8 mouse cellular contexts compared by ENCODE assay signal in genomic region chr10:126931123-126931759, GRCm38 (mm10). TPM values are rescaled to one million over a fixed set of nuclear protein-coding genes. Genes with fewer than 3 reads are reported as not detected.
A peak's percentile ranks its signal among the peaks of the same experiment; 100 is the strongest.
DNase-seq lines count a peak whose midpoint lies in the region; ATAC-seq and TF ChIP-seq lines count a peak whose summit lies in the region.

No protein-coding gene starts in this region.

- H3K4me3 ChIP-seq in gastrocnemius, adult 2 months, result no peak overlapping the region
- no peak overlapping the region for H3K4me3 ChIP-seq in heart, embryonic 11.5 days (ENCODE audit: low read depth, low read length)
- no peak overlapping the region for H3K4me3 ChIP-seq in limb, embryonic 14.5 days (replicated peaks; ENCODE audit: low read length)

- intact Hi-C loops in gastrocnemius, adult 2 months (cut with DNase I), result no loop called here
- intact Hi-C loops in gastrocnemius, postnatal 36 days (cut with DNase I), result no loop called here

- TF ChIP-seq POLR2A in limb, embryonic 14.5 days (IDR thresholded peaks at IDR 0.05; ENCODE audit: borderline replicate concordance, extremely low read depth, insufficient read depth, insufficient read length), result no peak

- TF ChIP-seq CTCF in gastrocnemius, adult 2 months (IDR thresholded peaks at IDR 0.05), result no peak

- ATAC-seq in heart, embryonic 11.5 days (replicated peaks; ENCODE audit: insufficient number of reproducible peaks, low FRiP score, low TSS enrichment), result no peak
- ATAC-seq in limb, embryonic 14.5 days (ENCODE audit: low FRiP score, low read depth), result peak; percentile 19

- no peaks in the 10 kb centered on the region for H3K9me3 ChIP-seq in heart, embryonic 11.5 days (replicated peaks; ENCODE audit: control insufficient read depth, low read length)
- H3K9me3 ChIP-seq in limb, embryonic 14.5 days (ENCODE audit: control insufficient read depth, low read length), result no peaks in the 10 kb centered on the region

- H3K27ac ChIP-seq in gastrocnemius, adult 2 months, result peak overlapping the region; percentile 82
- peak overlapping the region; percentile 89 for H3K27ac ChIP-seq in heart, embryonic 11.5 days (ENCODE audit: low read depth, low read length)
- peak overlapping the region; percentile 98 for H3K27ac ChIP-seq in limb, embryonic 14.5 days (replicated peaks; ENCODE audit: low read depth, low read length)

- peaks cover 55% of the 10 kb centered on the region for H3K4me1 ChIP-seq in heart, embryonic 11.5 days (ENCODE audit: control insufficient read depth, insufficient read depth, low read length)
- H3K4me1 ChIP-seq in limb, embryonic 14.5 days (ENCODE audit: control insufficient read depth, insufficient read depth, low read length), result peaks cover 79% of the 10 kb centered on the region

- 48% methylated on average over 8 of the region's 8 CpGs for WGBS in heart, embryonic 11.5 days (ENCODE audit: insufficient replicate concordance)
- WGBS in limb, embryonic 14.5 days, result 29% methylated on average over 8 of the region's 8 CpGs

- DNase-seq in gastrocnemius, adult 2 months, result peak; percentile 49
- DNase-seq in gastrocnemius, postnatal 36 days, result no peak
- peak; percentile 47 for DNase-seq in Muller cell, postnatal 12 days (ENCODE audit: inconsistent ontology term)
- DNase-seq in limb, embryonic 14.5 days (ENCODE audit: low spot score), result peak; percentile 53
- peak; percentile 87 for DNase-seq in telencephalon, adult 2 months (ENCODE audit: low read depth, low spot score)
- no peak for DNase-seq in adrenal gland, adult 2 months
- no peak for DNase-seq in adrenal gland, postnatal 25 days

- no peaks in the 10 kb centered on the region for H3K36me3 ChIP-seq in heart, embryonic 11.5 days (ENCODE audit: control insufficient read depth, insufficient read depth, low read length)
- no peaks in the 10 kb centered on the region for H3K36me3 ChIP-seq in limb, embryonic 14.5 days (ENCODE audit: control insufficient read depth, insufficient read depth, low read length)

- peak overlapping the region; percentile 28; the same call in 1 of the 2 replicates for H3K9ac ChIP-seq in heart, embryonic 11.5 days (ENCODE audit: low read depth, low read length)
- peak overlapping the region; percentile 28; the same call in 1 of the 2 replicates for H3K9ac ChIP-seq in limb, embryonic 14.5 days (ENCODE audit: low read depth, low read length, severe bottlenecking)

- H3K27me3 ChIP-seq in heart, embryonic 11.5 days (ENCODE audit: control insufficient read depth, insufficient read depth, low read length), result peaks cover under 1% of the 10 kb centered on the region; the same call in 1 of the 2 replicates
- no peaks in the 10 kb centered on the region for H3K27me3 ChIP-seq in limb, embryonic 14.5 days (ENCODE audit: control insufficient read depth, insufficient read depth, low read length)

- no peak overlapping the region; the same call in 1 of the 2 replicates for H3K4me2 ChIP-seq in heart, embryonic 11.5 days
- H3K4me2 ChIP-seq in limb, embryonic 14.5 days (replicated peaks; ENCODE audit: low read depth, low read length, severe bottlenecking), result peak overlapping the region; percentile 41

RNA-seq across cellular contexts. Expression of gene Atp23, which starts 30.1 kb away (rescaled TPM):
- total RNA-seq in gastrocnemius, adult 2 months (2021), result 1 to 10 TPM; 1.6 to 2.2 TPM
- total RNA-seq in gastrocnemius, postnatal 36 days (2021), result 1 to 10 TPM; 1.3 to 1.7 TPM
- polyA plus RNA-seq in heart, embryonic 11.5 days (2014; fragmentation: Nextera tagmentation; extraction: Ambion mirVana), result 9.4 and 11.7 TPM in 2 replicates
- polyA plus RNA-seq in limb, embryonic 14.5 days (2012; rRNA removed), result 14.6 and 15.6 TPM in 2 replicates
- polyA plus RNA-seq in limb, embryonic 14.5 days (2014; fragmentation: Nextera tagmentation; extraction: Ambion mirVana), result 20.4 and 25.4 TPM in 2 replicates
- total RNA-seq in adrenal gland, adult 2 months (2021), result 1 to 10 TPM; 3.9 to 5.6 TPM
- polyA plus RNA-seq in adrenal gland, adult 2 months (2012; rRNA removed), result 8.2 and 9.9 TPM in 2 replicates
- total RNA-seq in adrenal gland, postnatal 25 days (2021), result 7.6 and 9.5 TPM in 2 replicates

RNA-seq across cellular contexts. Expression of gene Ctdsp2, which starts 47.3 kb away (rescaled TPM):
- total RNA-seq in gastrocnemius, adult 2 months (2021), result 10 to 100 TPM; 94.0 to 99.2 TPM
- 100 to 1,000 TPM in 1 of 2 experiments, 10 to 100 TPM in 1; 83.2 to 103 TPM for total RNA-seq in gastrocnemius, postnatal 36 days (2021)
- 47.3 and 47.6 TPM in 2 replicates for polyA plus RNA-seq in heart, embryonic 11.5 days (2014; fragmentation: Nextera tagmentation; extraction: Ambion mirVana)
- polyA plus RNA-seq in limb, embryonic 14.5 days (2012; rRNA removed), result 230 and 284 TPM in 2 replicates
- polyA plus RNA-seq in limb, embryonic 14.5 days (2014; fragmentation: Nextera tagmentation; extraction: Ambion mirVana), result 143 and 153 TPM in 2 replicates
- 100 to 1,000 TPM in 1 of 2 experiments, 10 to 100 TPM in 1; 75.0 to 119 TPM for total RNA-seq in adrenal gland, adult 2 months (2021)
- polyA plus RNA-seq in adrenal gland, adult 2 months (2012; rRNA removed), result 98.8 and 100 TPM in 2 replicates
- 125 and 197 TPM in 2 replicates for total RNA-seq in adrenal gland, postnatal 25 days (2021)

Comparison
In these comparisons a context has a peak if more than half of its experiments do, and no peak if none do; other contexts are left out.
1. DNase-seq: peak in gastrocnemius, adult 2 months (single experiment), Muller cell, postnatal 12 days (single experiment), limb, embryonic 14.5 days (single experiment) and telencephalon, adult 2 months (single experiment); none in gastrocnemius, postnatal 36 days (0 of 2), adrenal gland, adult 2 months (single experiment) and adrenal gland, postnatal 25 days (single experiment).
2. Peak in every context shown above with its lines, with median percentiles within 50 percentile points of each other: H3K27ac ChIP-seq.